Comparison of ENCODE assay signal across 8 mouse cellular contexts in genomic region chr11:87595976-87596375, GRCm38 (mm10). TPM values are rescaled to one million over a fixed set of nuclear protein-coding genes. Genes with fewer than 3 reads are reported as not detected.
DNase-seq lines count a peak whose midpoint lies in the region; ATAC-seq lines count a peak whose summit lies in the region.

No protein-coding gene starts in this region.

- DNase-seq in heart, adult 18-20 months = no peak
- peak; percentile 64 for DNase-seq in 3T3-L1 (ENCODE audit: low read depth, low spot score)
- DNase-seq in gastrocnemius, postnatal 10 days = no peak
- DNase-seq in urinary bladder, postnatal 14 days (ENCODE audit: low spot score) = no peak

- peaks cover 53% of the 10 kb centered on the region for H3K36me3 ChIP-seq in heart, embryonic 12.5 days
- peaks cover 39% of the 10 kb centered on the region for H3K36me3 ChIP-seq in hindbrain, embryonic 15.5 days
- H3K36me3 ChIP-seq in midbrain, embryonic 16.5 days (ENCODE audit: control insufficient read depth, insufficient read depth, low read length) = peaks cover 29% of the 10 kb centered on the region

- H3K9ac ChIP-seq in heart, embryonic 12.5 days = peak overlapping the region; percentile 84
- H3K9ac ChIP-seq in hindbrain, embryonic 15.5 days = peak overlapping the region; percentile 97
- peak overlapping the region; percentile 82 for H3K9ac ChIP-seq in midbrain, embryonic 16.5 days (ENCODE audit: low read depth, low read length)

- no peaks in the 10 kb centered on the region for H3K27me3 ChIP-seq in heart, embryonic 12.5 days (replicated peaks)
- H3K27me3 ChIP-seq in hindbrain, embryonic 15.5 days = no peaks in the 10 kb centered on the region
- H3K27me3 ChIP-seq in midbrain, embryonic 16.5 days (ENCODE audit: control insufficient read depth, insufficient read depth, low read depth, low read length) = no peaks in the 10 kb centered on the region

- H3K4me1 ChIP-seq in heart, embryonic 12.5 days (replicated peaks) = peaks cover 39% of the 10 kb centered on the region
- peaks cover 12% of the 10 kb centered on the region for H3K4me1 ChIP-seq in brown adipose tissue, adult 24 weeks (ENCODE audit: control insufficient read depth, insufficient read depth, insufficient read length, low read length)
- peaks cover 49% of the 10 kb centered on the region for H3K4me1 ChIP-seq in hindbrain, embryonic 15.5 days (replicated peaks)
- H3K4me1 ChIP-seq in midbrain, embryonic 16.5 days (ENCODE audit: control insufficient read depth, insufficient read depth, low read length) = peaks cover 31% of the 10 kb centered on the region

- WGBS in heart, embryonic 12.5 days = 14% methylated on average over 7 of the region's 7 CpGs
- WGBS in hindbrain, embryonic 15.5 days = 6% methylated on average over 7 of the region's 7 CpGs
- WGBS in midbrain, embryonic 16.5 days = under 1% methylated on average over 7 of the region's 7 CpGs

- H3K9me3 ChIP-seq in heart, embryonic 12.5 days (replicated peaks) = no peaks in the 10 kb centered on the region
- H3K9me3 ChIP-seq in hindbrain, embryonic 15.5 days = no peaks in the 10 kb centered on the region
- no peaks in the 10 kb centered on the region for H3K9me3 ChIP-seq in midbrain, embryonic 16.5 days (replicated peaks; ENCODE audit: control insufficient read depth, low read length, poor library complexity, severe bottlenecking)

- peak overlapping the region; percentile 67; the same call in 1 of the 2 replicates for H3K27ac ChIP-seq in heart, embryonic 12.5 days (ENCODE audit: poor library complexity, severe bottlenecking)
- no peak overlapping the region for H3K27ac ChIP-seq in brown adipose tissue, adult 24 weeks (replicated peaks; ENCODE audit: low read depth, low read length)
- peak overlapping the region; percentile 90 for H3K27ac ChIP-seq in hindbrain, embryonic 15.5 days (replicated peaks)
- peak overlapping the region; percentile 74 for H3K27ac ChIP-seq in midbrain, embryonic 16.5 days (ENCODE audit: low read length)

- no peak for ATAC-seq in heart, embryonic 12.5 days (ENCODE audit: insufficient number of reproducible peaks, low FRiP score)
- ATAC-seq in hindbrain, embryonic 15.5 days (ENCODE audit: low FRiP score, low read depth) = no peak
- no peak for ATAC-seq in midbrain, embryonic 16.5 days

- peak overlapping the region; percentile 63 for H3K4me3 ChIP-seq in heart, embryonic 12.5 days
- peak overlapping the region; percentile 57 for H3K4me3 ChIP-seq in brown adipose tissue, adult 24 weeks (ENCODE audit: insufficient read depth, low read depth, low read length)
- H3K4me3 ChIP-seq in hindbrain, embryonic 15.5 days = peak overlapping the region; percentile 85
- H3K4me3 ChIP-seq in midbrain, embryonic 16.5 days (ENCODE audit: low read depth, low read length) = peak overlapping the region; percentile 54

- peak overlapping the region; percentile 95 for H3K4me2 ChIP-seq in heart, embryonic 12.5 days
- H3K4me2 ChIP-seq in hindbrain, embryonic 15.5 days = peak overlapping the region; percentile 79
- peak overlapping the region; percentile 68 for H3K4me2 ChIP-seq in midbrain, embryonic 16.5 days (ENCODE audit: low read length)

RNA-seq across cellular contexts. Expression of gene Mtmr4, which starts 4.0 kb away (rescaled TPM):
- 21.9 and 27.3 TPM in 2 replicates for polyA plus RNA-seq in heart, embryonic 12.5 days (2016; fragmentation: Nextera tagmentation; extraction: Ambion mirVana)
- total RNA-seq in heart, adult 18-20 months (2021) = 10 to 100 TPM; 22.9 to 25.2 TPM
- 5.8 TPM in 2 replicates for polyA plus RNA-seq in brown adipose tissue, adult 24 weeks (2012; ENCODE audit: insufficient read depth, insufficient read length, missing spikeins)
- 50.1 and 50.7 TPM in 2 replicates for polyA plus RNA-seq in hindbrain, embryonic 15.5 days (2015; fragmentation: Nextera tagmentation; extraction: Ambion mirVana)
- polyA plus RNA-seq in midbrain, embryonic 16.5 days (2015; fragmentation: Nextera tagmentation; extraction: Ambion mirVana) = 54.5 and 58.2 TPM in 2 replicates
- total RNA-seq in gastrocnemius, postnatal 10 days (2021) = 10 to 100 TPM; 10.9 to 13.3 TPM

RNA-seq across cellular contexts. Expression of gene Hsf5, which starts 21.0 kb away (rescaled TPM):
- 0.13 and 0.15 TPM in 2 replicates for polyA plus RNA-seq in heart, embryonic 12.5 days (2016; fragmentation: Nextera tagmentation; extraction: Ambion mirVana)
- total RNA-seq in heart, adult 18-20 months (2021) = not detected
- polyA plus RNA-seq in brown adipose tissue, adult 24 weeks (2012; ENCODE audit: insufficient read depth, insufficient read length, missing spikeins) = not detected in 2 replicates
- 0.52 and 0.54 TPM in 2 replicates for polyA plus RNA-seq in hindbrain, embryonic 15.5 days (2015; fragmentation: Nextera tagmentation; extraction: Ambion mirVana)
- polyA plus RNA-seq in midbrain, embryonic 16.5 days (2015; fragmentation: Nextera tagmentation; extraction: Ambion mirVana) = 0.39 and 0.57 TPM in 2 replicates
- total RNA-seq in gastrocnemius, postnatal 10 days (2021) = under 1 TPM in 1 of 2 experiments, not detected in 1; 0.05 TPM

RNA-seq across cellular contexts. Expression of gene Sept4, which starts 27.3 kb away (rescaled TPM):
- polyA plus RNA-seq in heart, embryonic 12.5 days (2016; fragmentation: Nextera tagmentation; extraction: Ambion mirVana) = 10.5 and 11.6 TPM in 2 replicates
- total RNA-seq in heart, adult 18-20 months (2021) = 10 to 100 TPM; 31.8 to 37.7 TPM
- polyA plus RNA-seq in brown adipose tissue, adult 24 weeks (2012; ENCODE audit: insufficient read depth, insufficient read length, missing spikeins) = 19.7 and 35.0 TPM in 2 replicates
- 30.9 and 32.2 TPM in 2 replicates for polyA plus RNA-seq in hindbrain, embryonic 15.5 days (2015; fragmentation: Nextera tagmentation; extraction: Ambion mirVana)
- polyA plus RNA-seq in midbrain, embryonic 16.5 days (2015; fragmentation: Nextera tagmentation; extraction: Ambion mirVana) = 32.5 and 33.6 TPM in 2 replicates
- total RNA-seq in gastrocnemius, postnatal 10 days (2021) = 10 to 100 TPM; 45.9 to 59.6 TPM

RNA-seq across cellular contexts. Expression of gene Gm11492, which starts 29.5 kb away (rescaled TPM):
- not detected in 2 replicates for polyA plus RNA-seq in heart, embryonic 12.5 days (2016; fragmentation: Nextera tagmentation; extraction: Ambion mirVana)
- not detected for total RNA-seq in heart, adult 18-20 months (2021)
- not detected in 2 replicates for polyA plus RNA-seq in brown adipose tissue, adult 24 weeks (2012; ENCODE audit: insufficient read depth, insufficient read length, missing spikeins)
- polyA plus RNA-seq in hindbrain, embryonic 15.5 days (2015; fragmentation: Nextera tagmentation; extraction: Ambion mirVana) = not detected in 2 replicates
- polyA plus RNA-seq in midbrain, embryonic 16.5 days (2015; fragmentation: Nextera tagmentation; extraction: Ambion mirVana) = not detected in 2 replicates
- total RNA-seq in gastrocnemius, postnatal 10 days (2021) = not detected
